Mouse (Mus musculus) kidney, postnatal 10 days (tissue): ENCODE data around the gene Ptdss2.

Experiments used
- DNase-seq: peaks from one replicate; pipeline ENCODE4 v3.0.0; 2021; ENCODE audit warnings: mixed read lengths

The Ptdss2 gene

DNA sequence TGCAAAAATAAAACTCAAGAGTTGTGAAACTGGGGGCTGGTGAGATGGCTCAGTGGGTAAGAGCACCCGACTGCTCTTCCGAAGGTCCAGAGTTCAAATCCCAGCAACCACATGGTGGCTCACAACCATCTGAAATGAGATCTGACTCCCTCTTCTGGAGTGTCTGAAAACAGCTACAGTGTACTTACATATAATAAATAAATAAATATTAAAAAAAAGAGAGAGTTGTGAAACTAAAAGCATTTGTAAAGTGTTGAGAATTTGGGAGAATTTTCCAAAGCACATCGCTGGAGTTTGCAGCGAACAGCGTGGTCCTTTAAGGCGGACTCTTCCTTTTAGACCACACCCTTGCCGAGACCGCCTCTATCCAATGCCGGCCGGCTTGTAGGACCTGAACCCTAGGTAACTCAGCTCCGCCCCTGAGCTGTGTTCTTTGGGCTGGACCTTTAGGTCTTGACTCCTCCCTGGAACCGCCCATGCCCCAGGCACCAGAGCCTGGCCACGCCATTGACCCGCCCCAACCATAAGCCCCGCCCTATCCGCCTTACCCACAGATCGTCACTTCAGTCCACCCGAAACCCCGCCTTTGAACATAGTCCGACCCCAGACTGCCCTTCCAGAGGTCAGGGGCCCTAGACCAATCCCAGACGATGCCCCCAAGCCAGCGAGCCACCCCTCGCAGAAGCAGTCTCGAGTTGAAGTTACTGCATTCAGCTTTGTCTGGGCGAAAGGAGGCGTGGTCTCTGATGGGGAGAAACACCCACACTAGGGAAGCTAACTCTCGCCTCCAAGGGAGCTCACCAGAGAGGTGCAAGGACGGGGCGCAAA lies 721 bp downstream of the Ptdss2 start:
- peak; percentile 98 for DNase-seq

GRCm38 (mm10) chr7:141123517-141123856 lies 1.3 kb downstream of the Ptdss2 start:
- no peak for DNase-seq

DNA sequence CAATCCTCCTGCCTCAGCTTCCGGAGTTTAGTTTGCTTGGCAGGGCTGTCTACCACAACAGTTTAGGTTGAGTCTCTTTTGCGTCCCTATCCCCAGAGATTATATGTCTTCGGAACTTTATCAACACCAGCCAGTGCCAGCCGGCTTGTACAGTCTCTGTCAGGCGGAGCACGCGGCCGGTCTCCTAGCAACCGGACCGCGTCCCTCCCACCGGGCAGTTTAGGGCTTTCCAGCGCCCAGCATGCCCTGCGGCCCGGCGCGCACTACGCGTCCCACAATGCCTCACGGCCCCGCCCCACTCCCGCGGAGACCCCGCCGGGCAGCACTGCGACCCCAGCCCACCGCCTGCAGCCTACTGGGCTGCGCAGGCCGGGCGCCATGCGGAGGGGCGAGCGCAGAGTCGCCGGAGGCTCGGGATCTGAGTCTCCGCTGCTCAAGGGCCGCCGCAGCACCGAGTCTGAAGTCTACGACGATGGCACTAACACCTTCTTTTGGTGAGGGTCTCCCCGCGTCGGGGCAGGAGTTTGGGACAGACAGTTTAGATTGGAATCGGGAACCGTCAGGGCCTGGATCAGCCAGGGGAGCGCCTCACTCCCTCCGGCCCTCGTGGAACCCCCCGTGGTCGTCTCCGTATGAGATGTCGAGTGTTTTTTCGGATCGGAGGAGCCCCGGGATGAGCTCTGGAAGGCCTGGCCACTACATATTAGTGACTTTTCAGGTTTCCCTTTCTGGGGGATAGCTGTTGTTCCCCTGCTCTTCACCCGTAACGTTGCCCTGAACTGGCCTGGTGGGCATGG lies 9.0 kb downstream of the Ptdss2 start:
- peak; percentile 95 for DNase-seq

DNA sequence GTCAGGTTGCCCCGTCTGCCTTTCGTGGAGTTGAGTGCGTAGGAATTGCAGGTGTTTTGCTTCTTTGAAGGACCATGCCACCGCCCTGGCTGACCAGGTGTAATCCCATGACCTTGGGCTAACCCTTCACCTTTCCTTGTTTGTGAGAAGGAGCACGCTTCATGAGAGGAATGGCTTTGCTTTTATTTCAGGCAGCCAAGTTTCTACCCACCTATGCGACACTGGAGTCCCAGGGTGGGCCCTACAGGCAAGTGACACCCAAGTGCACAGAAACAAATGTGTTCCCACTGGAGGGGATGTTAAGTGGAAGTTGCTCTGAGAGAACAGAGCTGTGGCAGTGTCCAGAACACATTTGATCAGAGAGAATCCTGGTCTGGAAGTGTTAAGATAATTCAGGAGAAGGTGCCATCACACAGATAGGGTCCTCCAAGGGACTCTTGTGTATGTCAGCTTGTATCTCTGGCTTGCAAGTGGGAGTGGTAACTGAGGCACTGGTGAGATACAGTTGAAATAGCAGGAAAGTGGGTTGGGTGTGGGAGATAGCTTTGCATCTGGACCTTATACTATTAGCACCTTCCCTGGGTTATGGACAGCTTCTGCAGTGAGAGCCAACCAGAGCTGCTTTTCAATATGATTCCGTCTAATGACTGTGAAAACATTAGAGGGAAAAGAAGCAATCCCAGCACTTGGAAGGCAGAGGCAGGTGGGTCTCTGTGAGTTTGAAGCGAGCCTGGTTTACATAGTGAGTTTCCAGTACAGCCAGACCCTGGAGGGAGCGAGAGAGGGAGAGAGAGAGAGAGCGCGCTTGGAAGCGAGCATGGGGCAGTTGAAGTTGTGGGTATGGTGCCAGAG lies 9.9 kb downstream of the Ptdss2 start:
- no peak for DNase-seq

DNA sequence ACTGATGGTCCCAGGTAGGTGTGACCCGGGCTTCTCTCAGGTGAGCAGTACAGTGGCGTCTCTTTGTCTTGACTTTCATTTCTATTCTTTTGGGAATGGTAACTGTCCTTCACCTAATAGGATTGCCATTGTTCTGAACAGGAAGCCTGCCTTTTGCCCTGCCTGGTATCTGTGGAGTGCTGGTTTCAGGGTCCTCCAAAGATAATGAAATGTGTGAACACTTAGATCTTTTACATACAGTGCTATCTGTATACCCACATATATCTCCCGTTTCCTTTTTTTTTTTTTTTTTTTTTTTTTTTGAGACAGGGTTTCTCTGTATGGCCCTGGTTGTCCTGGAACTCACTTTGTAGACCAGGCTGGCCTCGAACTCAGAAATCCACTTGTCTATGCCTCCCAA lies 19.1 kb downstream of the Ptdss2 start:
- DNase-seq, result no peak

GRCm38 (mm10) chr7:141143112-141143511 lies 20.9 kb downstream of the Ptdss2 start:
- DNase-seq, result peak; percentile 59

DNA sequence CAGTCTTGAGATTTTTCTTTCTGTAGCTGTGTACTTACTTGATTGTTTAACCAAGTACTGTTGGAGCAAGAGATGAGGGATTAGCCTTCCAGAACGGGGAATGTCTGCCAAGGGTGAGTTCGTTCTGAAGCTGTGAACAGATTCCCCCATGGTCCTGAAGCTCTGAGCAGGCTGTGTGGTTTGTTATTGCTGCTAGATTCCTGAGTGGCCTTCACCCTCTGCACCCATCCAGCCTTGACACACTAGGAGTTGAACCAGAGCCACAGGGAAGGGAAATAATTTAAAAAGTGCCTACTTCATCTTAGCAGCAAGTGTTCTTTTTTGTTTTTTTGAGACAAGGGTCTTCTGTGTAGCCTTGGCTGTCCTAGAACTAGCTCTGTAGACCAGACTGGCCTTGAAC lies 21.7 kb downstream of the Ptdss2 start:
- DNase-seq, result no peak

- no peak for DNase-seq
Measured at GRCm38 (mm10) chr7:141144650-141145049, 22.5 kb downstream of the Ptdss2 start.

- DNase-seq, result no peak
Measured at GRCm38 (mm10) chr7:141145403-141145802, 23.2 kb downstream of the Ptdss2 start.

DNA sequence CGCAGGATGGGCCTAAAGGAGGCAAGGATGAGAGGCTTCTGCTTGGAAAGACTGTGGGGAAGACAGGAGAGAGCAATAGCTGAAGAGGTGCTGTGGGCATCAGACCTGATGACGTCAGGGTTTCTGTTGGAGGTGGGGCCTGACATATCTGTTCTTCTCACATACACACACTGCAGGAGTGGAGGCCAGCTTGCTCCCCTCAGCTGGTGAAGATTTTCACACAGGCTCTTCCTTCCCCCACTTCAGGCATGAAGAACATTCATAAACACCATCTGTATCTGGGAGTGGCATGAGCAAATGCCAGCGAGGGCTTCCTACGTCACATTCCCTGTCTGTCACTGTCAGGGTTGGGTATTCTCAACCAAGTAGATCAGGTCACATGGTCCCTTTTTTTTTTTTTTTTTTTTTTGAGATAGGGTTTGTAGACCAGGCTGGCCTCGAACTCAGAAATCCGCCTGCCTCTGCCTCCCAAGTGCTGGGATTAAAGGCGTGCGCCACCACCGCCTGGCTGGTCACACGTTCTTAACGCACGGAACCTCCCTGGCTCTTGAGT lies 23.9 kb downstream of the Ptdss2 start:
- no peak for DNase-seq

DNA sequence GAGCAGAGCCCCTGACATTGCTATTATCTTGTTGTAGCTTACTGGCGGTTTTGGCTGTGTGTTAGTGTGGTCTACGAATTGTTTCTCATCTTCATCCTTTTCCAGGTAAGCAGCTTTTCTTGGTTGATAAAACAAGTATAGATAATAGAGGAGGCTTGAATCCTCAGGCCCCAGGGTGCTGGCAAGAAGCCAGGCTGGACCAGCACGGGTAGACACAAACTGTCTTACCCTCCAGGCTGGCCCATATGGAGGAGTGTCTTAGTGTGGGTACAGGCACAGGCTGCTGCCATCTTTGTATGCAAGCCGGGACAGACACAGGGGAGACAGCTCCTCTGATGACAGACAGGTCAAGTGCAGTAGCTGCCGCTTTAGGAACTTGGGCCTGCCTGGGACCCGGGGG lies 24.9 kb downstream of the Ptdss2 start:
- no peak for DNase-seq

DNA sequence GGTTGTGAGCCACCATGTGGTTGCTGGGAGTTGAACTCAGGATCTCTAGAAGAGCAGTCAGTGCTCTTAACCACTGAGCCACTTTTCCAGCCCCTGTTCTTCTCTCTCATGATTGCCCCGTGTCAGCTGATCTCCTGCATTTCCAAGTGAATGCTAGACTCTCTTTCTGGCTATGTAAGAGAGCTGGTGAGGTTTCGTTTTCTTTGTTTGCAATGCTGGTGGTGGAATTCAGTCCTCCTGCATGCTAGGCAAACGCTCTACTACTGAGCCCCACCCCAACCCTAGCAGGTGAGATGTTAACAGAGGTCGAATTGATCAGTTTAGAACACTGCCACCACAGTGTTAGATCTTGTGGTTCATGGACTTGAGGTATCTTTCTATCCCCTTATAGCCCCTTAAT lies 26.5 kb downstream of the Ptdss2 start:
- DNase-seq, result no peak

DNA sequence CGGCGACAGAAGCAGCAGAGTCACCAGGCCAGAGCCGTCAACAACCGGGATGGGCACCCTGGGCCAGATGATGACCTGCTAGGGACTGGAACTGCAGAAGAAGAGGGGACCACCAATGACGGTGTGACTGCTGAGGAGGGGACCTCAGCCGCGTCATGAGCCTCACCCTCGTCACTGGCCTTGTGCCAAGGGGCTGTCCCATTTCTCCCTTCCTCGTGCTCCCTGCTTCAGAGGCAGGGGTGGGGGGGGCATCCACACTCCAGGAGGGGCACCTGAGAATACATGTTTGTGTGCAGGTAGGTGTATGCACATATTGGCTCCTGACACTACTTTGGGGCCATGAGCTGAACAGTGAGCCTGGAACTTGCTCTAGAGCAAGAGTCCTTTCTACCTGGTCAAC lies 33.2 kb downstream of the Ptdss2 start:
- peak; percentile 27 for DNase-seq

DNA sequence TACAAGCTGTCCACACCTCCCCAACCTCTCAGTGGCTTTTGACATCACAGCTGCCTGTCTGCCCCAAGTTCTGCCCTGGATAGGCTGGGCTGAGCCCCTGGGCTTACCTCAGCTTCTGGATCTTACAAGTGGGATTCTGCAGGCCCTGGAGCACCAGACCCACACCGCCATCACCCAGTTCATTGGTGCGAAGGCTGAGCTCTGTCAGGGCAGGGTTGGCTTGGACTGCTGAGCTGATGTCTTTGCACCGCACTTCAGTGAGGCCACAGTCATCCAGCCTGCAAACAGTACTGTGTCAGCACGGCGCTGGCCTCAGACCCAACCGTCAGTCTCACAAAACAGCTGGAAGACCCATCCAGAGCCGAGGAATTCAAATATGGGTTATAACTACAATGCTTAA lies 42.2 kb downstream of the Ptdss2 start:
- DNase-seq, result no peak

- DNase-seq, result no peak
Measured at GRCm38 (mm10) chr7:141164850-141165249, 42.7 kb downstream of the Ptdss2 start.

DNA sequence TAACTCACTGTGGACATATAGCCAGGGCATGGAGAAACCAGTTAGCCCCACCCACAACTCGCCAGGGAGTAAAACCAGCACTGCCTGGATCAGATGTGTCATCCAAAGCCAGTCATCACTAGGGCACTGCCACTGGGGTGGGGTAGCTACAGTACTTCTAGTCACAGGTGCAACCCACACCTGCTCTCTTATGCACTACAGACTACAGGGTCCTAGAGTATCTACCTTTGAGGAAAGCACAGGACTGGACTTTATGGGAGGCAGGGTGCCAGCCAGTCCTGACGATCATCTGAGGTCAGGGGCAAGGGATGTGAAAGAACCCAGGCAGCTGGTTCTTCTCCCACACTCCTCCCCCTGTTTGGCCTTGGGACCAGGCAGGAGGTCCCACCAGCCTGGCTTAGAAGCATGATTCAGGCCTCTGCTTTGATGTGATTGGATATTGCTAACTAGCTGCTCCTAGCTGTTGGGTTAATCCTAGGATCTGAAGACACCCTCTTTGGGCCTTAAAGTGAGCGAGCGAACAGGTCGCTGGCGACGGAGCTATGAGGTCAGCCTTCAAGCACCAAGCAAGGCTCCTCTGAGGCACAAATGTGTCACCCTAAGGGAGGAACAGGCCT lies 45.8 kb downstream of the Ptdss2 start:
- DNase-seq, result peak; percentile 55

GRCm38 (mm10) chr7:141168518-141168953 lies 46.4 kb downstream of the Ptdss2 start:
- DNase-seq, result peak; percentile 80

DNA sequence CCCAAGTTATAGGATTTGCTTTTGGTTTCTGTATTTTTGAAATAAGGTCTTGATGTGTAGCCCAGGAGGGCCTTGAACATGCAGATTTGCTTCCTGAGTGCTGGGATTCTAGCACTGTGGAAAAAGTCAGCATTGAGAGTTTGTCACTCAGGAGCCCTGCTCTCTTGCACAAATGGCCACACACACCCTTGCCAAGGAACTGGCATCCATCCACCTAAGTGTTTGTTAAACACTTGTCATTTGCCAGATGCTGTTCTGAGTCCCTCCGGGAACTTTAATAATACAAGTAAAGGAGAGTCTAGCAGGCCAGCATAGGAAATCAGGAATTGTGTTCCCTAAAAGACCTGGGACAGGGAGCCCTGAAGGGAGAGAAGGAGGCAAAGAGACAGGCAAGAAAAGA lies 47.1 kb downstream of the Ptdss2 start:
- DNase-seq, result no peak

DNA sequence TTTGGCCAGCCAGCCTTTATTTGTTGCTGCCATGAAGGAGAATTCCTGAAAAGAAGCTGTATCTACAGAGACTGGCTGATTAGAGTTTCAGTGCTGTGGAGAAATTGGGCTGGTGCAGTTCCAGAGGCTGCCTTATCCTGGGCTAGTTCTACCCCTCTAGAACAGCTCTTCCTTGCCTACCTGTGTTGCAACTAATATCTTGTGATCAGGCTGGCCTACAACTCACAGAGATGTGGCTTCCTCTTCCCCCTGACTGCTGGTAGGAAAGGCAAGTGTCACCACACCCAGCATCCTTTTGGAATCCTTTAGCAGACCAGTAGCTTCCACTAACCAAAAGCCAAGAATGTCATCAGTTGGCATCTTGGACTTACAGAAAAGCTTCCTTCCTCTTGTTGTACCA lies 47.7 kb downstream of the Ptdss2 start:
- DNase-seq, result no peak

DNA sequence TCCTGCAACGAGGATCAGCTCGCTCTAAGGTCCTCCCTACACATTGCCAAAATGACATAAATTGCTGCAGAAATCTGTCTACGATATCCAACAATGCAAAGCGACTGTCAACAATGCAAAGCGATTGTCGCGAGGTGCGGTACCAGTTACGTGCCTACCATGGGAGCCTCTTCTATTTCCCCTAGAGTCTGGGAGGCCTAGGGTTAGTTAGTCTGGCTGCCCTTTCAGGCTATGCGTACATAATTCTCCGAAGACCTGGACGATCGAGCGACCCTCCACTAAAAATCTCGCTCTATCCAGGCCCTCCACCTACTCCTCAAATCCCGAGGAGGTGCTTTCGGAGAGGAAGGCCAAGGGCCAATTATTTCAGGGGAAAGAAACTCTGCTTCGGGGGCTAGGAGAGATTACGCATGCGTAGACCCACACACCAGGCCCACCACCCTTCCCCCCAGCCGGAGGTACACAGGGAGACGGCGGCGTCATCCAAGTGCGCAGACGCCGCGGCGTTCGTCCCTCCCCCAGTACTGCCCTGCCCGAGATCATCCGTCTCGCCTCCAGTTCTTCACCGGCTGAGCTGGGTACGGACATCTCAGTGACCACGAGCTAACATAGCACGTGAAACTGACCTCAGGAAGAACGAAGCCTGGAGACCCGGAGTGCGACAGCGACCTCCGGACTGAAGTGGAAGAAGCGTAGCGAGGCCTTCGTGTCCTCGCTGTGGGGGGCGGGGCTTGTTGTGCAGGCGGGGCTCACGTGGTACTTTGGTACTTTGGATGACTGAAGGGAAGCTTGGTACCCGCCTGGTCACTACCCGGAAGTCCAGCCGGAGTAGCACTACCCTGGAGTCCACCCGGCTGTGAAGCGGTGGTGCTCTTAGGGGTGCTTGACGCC lies 50.2 kb downstream of the Ptdss2 start, which contains the start of gene Rnh1:
Gene Rnh1, minus strand, starts transcription at position 742 of the 891 bp plus-strand sequence.
- DNase-seq, result peak; percentile 95

DNA sequence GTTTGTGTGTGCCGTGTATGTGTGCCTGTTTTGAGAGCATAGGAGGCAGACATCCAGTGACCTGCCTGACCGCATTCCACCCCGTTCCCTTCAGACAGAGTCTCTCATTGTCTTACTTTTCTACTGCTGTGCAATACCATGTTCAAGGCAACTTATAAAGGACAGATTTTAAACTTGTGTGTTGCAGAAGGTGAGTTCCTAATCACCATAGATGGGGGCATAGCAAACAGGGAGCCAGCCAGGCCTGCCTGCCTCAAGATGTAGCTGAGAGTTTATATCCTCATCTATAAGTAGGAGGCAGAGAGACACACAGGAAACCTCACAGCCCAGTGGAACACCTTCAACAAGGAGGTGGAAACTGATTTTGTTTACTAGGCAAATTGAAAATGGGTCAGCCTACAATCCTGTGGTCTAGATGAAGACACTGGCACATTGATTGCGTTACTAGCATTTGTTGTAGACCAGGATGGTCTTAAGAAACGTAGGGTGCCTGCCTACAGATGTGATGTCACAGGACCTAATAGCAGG lies 51.2 kb downstream of the Ptdss2 start:
- no peak for DNase-seq
